Mouse (Mus musculus): ENCODE results near the gene Acpp. TPM values are rescaled to one million over a fixed set of nuclear protein-coding genes. Genes with fewer than 3 reads are reported as not detected.

The Acpp gene
- total RNA-seq, 2 experiments from 2014 or later: 0.14 to 0.43 TPM

DNA sequence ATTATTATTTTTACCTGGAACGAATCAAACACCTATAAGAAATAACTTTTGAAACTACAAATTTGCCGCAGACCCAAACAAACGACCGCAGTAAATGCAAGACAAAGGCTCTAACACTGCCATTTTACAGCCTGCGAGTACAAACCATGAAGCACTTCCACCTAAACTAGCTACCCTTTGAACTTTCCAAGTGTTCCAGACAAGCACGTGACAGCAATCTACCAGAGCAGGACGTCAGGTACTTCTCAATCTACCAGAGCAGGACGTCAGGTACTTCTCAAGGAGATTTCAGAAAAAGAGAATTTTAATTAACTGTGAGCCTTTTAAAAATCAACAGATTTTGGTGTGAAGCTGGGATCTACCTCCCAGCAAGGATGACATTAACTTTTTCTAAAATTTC lies 86.4 kb downstream of the Acpp start:
- DNase-seq: no peak

DNA sequence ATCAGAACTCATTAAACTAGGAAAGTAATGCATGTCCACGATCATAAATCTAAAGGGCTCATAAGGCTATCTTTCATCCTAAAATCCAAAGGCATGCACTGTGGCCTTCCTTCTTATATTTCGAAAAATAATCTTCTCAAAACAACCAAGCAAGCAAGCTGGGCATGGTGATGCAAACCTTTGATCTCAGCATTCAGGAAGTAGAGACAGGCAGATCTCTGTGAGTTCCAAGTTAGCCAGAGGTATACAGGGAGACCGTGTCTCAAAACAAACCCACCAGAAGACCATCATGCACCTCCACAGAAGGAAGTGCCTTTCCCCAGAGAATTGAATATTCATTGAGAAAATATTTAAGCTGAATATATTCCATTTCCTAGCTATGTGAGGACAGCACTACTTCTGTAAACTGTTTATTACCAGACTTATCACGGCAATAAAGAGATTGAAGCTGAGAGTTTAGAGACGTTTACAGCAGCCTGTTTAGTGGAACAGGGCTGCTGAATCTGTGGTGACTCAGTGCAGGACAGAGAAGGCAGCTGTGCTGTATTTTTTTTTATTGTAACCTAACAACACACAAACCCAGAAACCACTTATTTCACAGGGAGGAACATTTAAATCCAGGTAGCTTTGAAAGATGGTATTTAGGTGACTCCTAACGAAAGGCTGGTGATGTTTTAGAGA lies 90.1 kb downstream of the Acpp start:
- DNase-seq: no peak

DNA sequence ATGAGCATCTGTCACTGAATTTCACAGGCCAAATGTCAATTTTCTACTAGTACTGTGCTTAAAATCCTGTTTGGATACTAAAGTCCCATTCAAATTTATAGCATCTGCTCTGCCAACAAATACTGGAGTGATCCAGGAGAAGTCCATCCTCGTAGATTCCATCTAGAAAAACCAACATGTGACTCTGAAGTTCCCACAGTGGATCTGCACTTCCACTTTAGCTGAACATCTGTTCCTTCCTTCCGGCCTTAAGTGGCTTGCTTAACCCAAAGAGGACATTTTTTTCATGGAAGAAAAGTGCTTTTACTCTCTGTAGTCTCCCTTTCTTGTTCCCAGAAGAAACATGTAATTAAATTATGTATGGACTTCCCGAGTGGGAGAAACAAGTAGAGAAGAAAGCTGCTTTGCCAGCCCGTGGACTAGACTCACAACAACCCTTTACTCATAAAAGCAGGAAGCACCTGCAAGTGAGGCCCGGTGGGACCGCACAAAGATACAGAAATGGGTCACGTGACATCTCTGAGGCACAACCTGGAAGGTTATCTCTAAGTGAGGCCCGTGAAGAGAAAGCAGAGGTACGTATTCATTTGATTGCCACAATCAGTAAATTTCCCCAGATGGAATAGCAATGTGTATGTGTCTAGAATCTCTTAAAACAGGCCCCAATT lies 93.6 kb downstream of the Acpp start:
- DNase-seq: no peak

DNA sequence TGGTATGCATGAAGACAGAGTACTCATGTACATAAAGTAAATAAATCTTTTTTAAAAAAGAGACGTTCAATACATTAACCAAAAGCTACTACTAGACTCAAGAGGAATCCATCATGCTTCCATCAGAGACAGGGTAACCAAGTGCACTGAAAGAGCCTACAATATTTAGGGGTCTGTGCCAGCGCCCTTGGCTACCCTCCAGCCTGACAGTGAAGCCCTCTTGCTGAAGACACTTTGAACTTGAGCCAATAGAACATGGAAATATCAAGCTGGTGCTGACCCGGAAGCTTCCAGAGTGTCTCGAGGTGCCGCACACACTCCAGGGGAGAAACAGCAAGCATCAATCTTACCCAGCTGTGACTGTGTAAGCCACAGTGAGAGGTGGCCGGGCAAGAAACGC lies 97.4 kb downstream of the Acpp start:
- peak; percentile 27 for DNase-seq

DNA sequence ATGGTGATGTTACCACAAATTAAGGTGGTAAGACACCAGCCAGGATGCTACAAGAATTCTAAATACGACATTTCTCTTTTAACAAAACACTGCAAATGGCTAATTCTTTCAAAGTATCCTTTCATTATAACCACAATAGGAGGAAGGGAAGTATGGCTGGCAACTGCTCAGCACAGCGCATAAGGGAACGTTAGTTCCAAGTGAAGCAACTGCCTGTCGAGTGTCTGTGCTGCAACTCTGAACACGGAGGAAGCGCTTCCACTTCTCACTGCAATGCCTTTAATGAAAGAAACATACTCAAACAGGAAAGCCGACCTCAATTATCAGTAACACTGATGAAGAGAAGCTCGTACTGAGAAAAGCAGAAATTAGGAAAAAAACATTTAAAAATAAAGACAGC lies 98.5 kb downstream of the Acpp start:
- DNase-seq: no peak

Other genes starting within 250 kb of the Acpp start
- gene Ackr4, start 210.8 kb downstream of the Acpp start, total RNA-seq (2021): 1 to 10 TPM; 4.3 to 6.3 TPM
- gene Dnajc13, start 74.8 kb downstream of the Acpp start, total RNA-seq (2021): 10 to 100 TPM; 41.4 to 44.6 TPM
- not detected for gene Cpne4, start 209.5 kb upstream of the Acpp start, total RNA-seq (2021)